Mouse (Mus musculus) intestine, postnatal 0 days (tissue): Measurements from ENCODE around the gene Psmc3ip. TPM values are rescaled to one million over a fixed set of nuclear protein-coding genes. Genes with fewer than 3 reads are reported as not detected.
A peak's percentile ranks its signal among the peaks of the same experiment; 100 is the strongest.

ENCODE experiments used
- ATAC-seq: fragments of 200-750 bp; cut with Nextera tagmentation; 2 replicates; pipeline ENCODE4 v1.8.0; 2017; ENCODE audit warnings: mild to moderate bottlenecking, moderate TSS enrichment, moderate library complexity
- H3K27ac ChIP-seq: fragments of 300-500 bp; sonication (generic); 2 replicates; pipeline ENCODE4 v1.5.1; 2014; ENCODE audit warnings: mild to moderate bottlenecking, low read depth, low read length, moderate library complexity
- H3K27me3 ChIP-seq: fragments of 300-500 bp; sonication (generic); replicated peaks from 2 replicates; pipeline ENCODE4 v1.6.1; 2014; ENCODE audit warnings: low read length, mixed read lengths; ENCODE audit not compliant: control insufficient read depth, insufficient read depth
- H3K36me3 ChIP-seq: fragments of 300-500 bp; sonication (generic); 2 replicates; pipeline ENCODE4 v1.6.1; 2014; ENCODE audit warnings: mild to moderate bottlenecking, moderate library complexity; ENCODE audit not compliant: control insufficient read depth, insufficient read depth
- H3K4me1 ChIP-seq: fragments of 300-500 bp; sonication (generic); replicated peaks from 2 replicates; pipeline ENCODE4 v1.6.1; 2014; ENCODE audit warnings: antibody characterized with exemption, low read length, mixed read lengths; ENCODE audit not compliant: control insufficient read depth, insufficient read depth
- H3K4me2 ChIP-seq: fragments of 300-500 bp; sonication (generic); replicated peaks from 2 replicates; pipeline ENCODE4 v1.6.1; 2014; ENCODE audit warnings: low read depth, mild to moderate bottlenecking, moderate library complexity
- H3K4me3 ChIP-seq: fragments of 300-500 bp; sonication (generic); 2 replicates; pipeline ENCODE4 v1.5.1; 2014; ENCODE audit warnings: low read depth, low read length
- H3K9ac ChIP-seq: fragments of 300-500 bp; sonication (generic); 2 replicates; pipeline ENCODE4 v1.6.1; 2014; ENCODE audit warnings: mild to moderate bottlenecking, low read depth, low read length
- H3K9me3 ChIP-seq: fragments of 300-500 bp; sonication (generic); 2 replicates; pipeline ENCODE4 v1.6.1; 2016; ENCODE audit warnings: mixed run types; ENCODE audit not compliant: control insufficient read depth
- CTCF ChIP-seq: sonication (generic); IDR thresholded peaks from 2 replicates; pipeline ENCODE4 v1.5.1; 2016; ENCODE audit warnings: low read depth, mild to moderate bottlenecking, control low read depth, antibody characterized with exemption, moderate library complexity
- WGBS: fragments of 180-500 bp; shearing (Covaris S2); extraction: QIAGEN DNeasy Blood & Tissue Kit; methylation state at CpG from one replicate; pipeline ENCODE4 v1.1.7; 2014; 5-methylcytosine and 5-hydroxymethylcytosine counted together
- polyA plus RNA-seq: library from polyadenylated mRNA; unstranded; fragments of >200 nt; fragmentation: Nextera tagmentation; extraction: Ambion mirVana; gene quantifications from 2 replicates; pipeline ENCODE4 v1.2.1, GENCODE M21; 2015

The Psmc3ip gene
- polyA plus RNA-seq, 1 experiment from 2014 or later, result 9.1 TPM

- Histone ChIP-seq H3K4me1 (peaks cover 16% of the 10 kb centered on the region; the same call in 1 of the 2 replicates), H3K9ac (no peak overlapping the region), H3K9me3 (no peaks in the 10 kb centered on the region), H3K27ac (peak overlapping the region; percentile 92), H3K4me3 (no peak overlapping the region), H3K36me3 (peaks cover 7% of the 10 kb centered on the region), H3K4me2 (no peak overlapping the region; the same call in 1 of the 2 replicates), H3K27me3 (no peaks in the 10 kb centered on the region)
- no peak for TF ChIP-seq CTCF
- ATAC-seq, result no peak
- 42% methylated on average over 4 of the region's 4 CpGs for WGBS
Observed at GRCm38 (mm10) chr11:101064462-101064861, 30.8 kb downstream of the Psmc3ip start.

GRCm38 (mm10) chr11:101063676-101064327 lies 31.4 kb downstream of the Psmc3ip start:
- Histone ChIP-seq H3K9ac (peak overlapping the region; percentile 45; the same call in 1 of the 2 replicates), H3K4me1 (peaks cover 16% of the 10 kb centered on the region; the same call in 1 of the 2 replicates), H3K27me3 (no peaks in the 10 kb centered on the region), H3K36me3 (peaks cover 9% of the 10 kb centered on the region), H3K4me2 (peak overlapping the region; percentile 30), H3K9me3 (no peaks in the 10 kb centered on the region), H3K4me3 (no peak overlapping the region), H3K27ac (peak overlapping the region; percentile 92)
- TF ChIP-seq CTCF, result no peak
- 4% methylated on average over 12 of the region's 12 CpGs for WGBS
- ATAC-seq, result peak; percentile 76

GRCm38 (mm10) chr11:101062971-101063675 lies 32.1 kb downstream of the Psmc3ip start:
- no peaks in the 10 kb centered on the region for H3K9me3 ChIP-seq
- peaks cover 19% of the 10 kb centered on the region; the same call in 1 of the 2 replicates for H3K4me1 ChIP-seq
- H3K4me2 ChIP-seq, result peak overlapping the region; percentile 30
- WGBS, result 46% methylated on average over 14 of the region's 14 CpGs
- no peak for TF ChIP-seq CTCF
- no peak overlapping the region for H3K9ac ChIP-seq
- H3K4me3 ChIP-seq, result no peak overlapping the region
- H3K36me3 ChIP-seq, result peaks cover 12% of the 10 kb centered on the region
- no peaks in the 10 kb centered on the region for H3K27me3 ChIP-seq
- H3K27ac ChIP-seq, result peak overlapping the region; percentile 92
- ATAC-seq, result no peak; the same call in none of the 2 replicates

GRCm38 (mm10) chr11:101062165-101062884 lies 32.9 kb downstream of the Psmc3ip start:
- Histone ChIP-seq H3K4me3 (no peak overlapping the region), H3K27ac (peak overlapping the region; percentile 92; the same call in 1 of the 2 replicates), H3K27me3 (no peaks in the 10 kb centered on the region), H3K9ac (no peak overlapping the region), H3K9me3 (no peaks in the 10 kb centered on the region), H3K36me3 (peaks cover 12% of the 10 kb centered on the region), H3K4me1 (peaks cover 23% of the 10 kb centered on the region), H3K4me2 (no peak overlapping the region)
- 73% methylated on average over 12 of the region's 12 CpGs for WGBS
- peak; percentile 48 for TF ChIP-seq CTCF
- no peak for ATAC-seq

- ATAC-seq, result no peak
- H3K9ac ChIP-seq, result no peak overlapping the region
- H3K9me3 ChIP-seq, result no peaks in the 10 kb centered on the region
- H3K27me3 ChIP-seq, result no peaks in the 10 kb centered on the region
- no peak overlapping the region for H3K4me2 ChIP-seq
- peaks cover 28% of the 10 kb centered on the region for H3K4me1 ChIP-seq
- no peak for TF ChIP-seq CTCF
- H3K4me3 ChIP-seq, result no peak overlapping the region
- H3K36me3 ChIP-seq, result peaks cover 12% of the 10 kb centered on the region
- 84% methylated on average over 5 of the region's 5 CpGs for WGBS
- H3K27ac ChIP-seq, result no peak overlapping the region
Observed at GRCm38 (mm10) chr11:101061049-101061448, 34.2 kb downstream of the Psmc3ip start.

- H3K9ac ChIP-seq, result no peak overlapping the region
- no peak for TF ChIP-seq CTCF
- no peak overlapping the region for H3K4me3 ChIP-seq
- WGBS, result 56% methylated on average over 8 of the region's 8 CpGs
- no peaks in the 10 kb centered on the region for H3K9me3 ChIP-seq
- H3K36me3 ChIP-seq, result peaks cover 18% of the 10 kb centered on the region
- H3K4me2 ChIP-seq, result no peak overlapping the region
- no peak for ATAC-seq
- peak overlapping the region; percentile 71 for H3K27ac ChIP-seq
- H3K4me1 ChIP-seq, result peaks cover 27% of the 10 kb centered on the region
- H3K27me3 ChIP-seq, result no peaks in the 10 kb centered on the region
Observed at GRCm38 (mm10) chr11:101060126-101060525, 35.1 kb downstream of the Psmc3ip start.
